Mouse (Mus musculus) gastrocnemius, postnatal 25 days (tissue): ENCODE measurements at regions not wholly inside any gene's neighbourhood (a gene's known extent, or its start where the extent isn't known, plus 50 kb on each side); places are given as distances from the start of the nearest gene placed in this dataset.
A peak's percentile ranks its signal among the peaks of the same experiment; 100 is the strongest.

Source experiments
- DNase-seq: peaks from one replicate; pipeline ENCODE4 v3.0.0; 2022

GRCm38 (mm10) chr2:171670945-171671547 lies 372.2 kb downstream of the Cbln4 start:
- no peak for DNase-seq

- DNase-seq, result no peak
These were observed 374.2 kb downstream of the Cbln4 start for GRCm38 (mm10) chr2:171668791-171669645.

GRCm38 (mm10) chr2:171662571-171662970 lies 380.7 kb downstream of the Cbln4 start:
- DNase-seq, result no peak

- DNase-seq, result no peak
These were observed 381.3 kb downstream of the Cbln4 start for GRCm38 (mm10) chr2:171661896-171662511.

- DNase-seq, result no peak
These were observed 386.1 kb downstream of the Cbln4 start for GRCm38 (mm10) chr2:171657125-171657524.

GRCm38 (mm10) chr2:171641730-171642129 lies 401.5 kb downstream of the Cbln4 start:
- DNase-seq, result no peak

GRCm38 (mm10) chr2:171640478-171640877 lies 402.8 kb downstream of the Cbln4 start:
- no peak for DNase-seq

GRCm38 (mm10) chr2:171638931-171639330 lies 404.3 kb downstream of the Cbln4 start:
- no peak for DNase-seq

GRCm38 (mm10) chr2:171636837-171637236 lies 406.4 kb downstream of the Cbln4 start:
- DNase-seq, result no peak

GRCm38 (mm10) chr2:171633355-171634097 lies 409.7 kb downstream of the Cbln4 start:
- DNase-seq, result no peak

GRCm38 (mm10) chr2:171630101-171630715 lies 413.1 kb downstream of the Cbln4 start:
- DNase-seq, result peak; percentile 58

GRCm38 (mm10) chr2:171628182-171628850 lies 414.9 kb downstream of the Cbln4 start:
- DNase-seq, result no peak

- no peak for DNase-seq
These were observed 422.6 kb downstream of the Cbln4 start for GRCm38 (mm10) chr2:171620668-171621067.

- no peak for DNase-seq
These were observed 423.0 kb downstream of the Cbln4 start for GRCm38 (mm10) chr2:171620253-171620652.

GRCm38 (mm10) chr2:171618771-171619170 lies 424.5 kb downstream of the Cbln4 start:
- no peak for DNase-seq

GRCm38 (mm10) chr2:171618333-171618732 lies 424.9 kb downstream of the Cbln4 start:
- no peak for DNase-seq

- DNase-seq, result no peak
These were observed 427.8 kb downstream of the Cbln4 start for GRCm38 (mm10) chr2:171615462-171615861.

GRCm38 (mm10) chr2:171605064-171605463 lies 438.2 kb downstream of the Cbln4 start:
- no peak for DNase-seq

GRCm38 (mm10) chr2:171595240-171595639 lies 448.0 kb downstream of the Cbln4 start:
- no peak for DNase-seq

GRCm38 (mm10) chr2:171593884-171594283 lies 449.4 kb downstream of the Cbln4 start:
- DNase-seq, result no peak

- no peak for DNase-seq
These were observed 451.0 kb downstream of the Cbln4 start for GRCm38 (mm10) chr2:171592315-171592714.
